Mouse (Mus musculus) neural tube, embryonic 13.5 days (tissue): ENCODE data around the gene Hs3st3a1. TPM values are rescaled to one million over a fixed set of nuclear protein-coding genes. Genes with fewer than 3 reads are reported as not detected.

Experiments
- polyA plus RNA-seq: library from polyadenylated mRNA; unstranded; fragments of >200 nt; fragmentation: Nextera tagmentation; extraction: Ambion mirVana; gene quantifications from 2 replicates; pipeline ENCODE4 v1.2.1, GENCODE M21; 2015

Hs3st3a1 gene
- polyA plus RNA-seq, 1 experiment from 2014 or later = 0.98 TPM

Other genes starting within 250 kb of the Hs3st3a1 start
- gene F930015N05Rik, start 1.3 kb downstream of the Hs3st3a1 start, polyA plus RNA-seq = 1.5 and 1.9 TPM in 2 replicates